Mouse (Mus musculus) macrophage (primary cell): ENCODE measurements around the gene Spin1. TPM values are rescaled to one million over a fixed set of nuclear protein-coding genes. Genes with fewer than 3 reads are reported as not detected.
"Not testable (repeated sequence)": the region's sequence is repeated elsewhere in the genome, so short reads cannot be mapped to it uniquely, and the experiment has no call there.

ENCODE experiments used
- H3K27ac ChIP-seq: fragments of 350-480 bp; formaldehyde crosslinking; 2 replicates; pipeline ENCODE4 v1.9.0; 2021
- H3K36me3 ChIP-seq: fragments of 350-480 bp; formaldehyde crosslinking; 2 replicates; pipeline ENCODE4 v1.9.0; 2021; ENCODE audit errors: inconsistent target
- H3K4me3 ChIP-seq: fragments of 350-480 bp; formaldehyde crosslinking; 2 replicates; pipeline ENCODE4 v1.9.0; 2021; ENCODE audit errors: inconsistent target
- H3K79me2 ChIP-seq: fragments of 350-480 bp; formaldehyde crosslinking; 2 replicates; pipeline ENCODE4 v1.9.0; 2021; ENCODE audit errors: inconsistent target
- WGBS: methylation state at CpG from one replicate; pipeline ENCODE4 v1.1.7; 2026; ENCODE audit warnings: inconsistent platforms; ENCODE audit not compliant: missing documents; 5-methylcytosine and 5-hydroxymethylcytosine counted together
- polyA plus RNA-seq: library from polyadenylated mRNA; stranded (reverse); fragments of 250-400 nt; gene quantifications from 3 replicates; pipeline ENCODE4 v1.2.4, GENCODE M21; 2018; ENCODE audit warnings: inconsistent platforms
- total RNA-seq, 78 experiments: library from RNA; depleted of rRNA; stranded (reverse); fragments of 250-400 nt; gene quantifications; 1 replicate in 9 of 78; 2 replicates in 24 of 78; 3 replicates in 43 of 78; 4 replicates in 2 of 78; pipeline ENCODE4 v1.2.4; 2018; ENCODE audit warnings: inconsistent platforms in 56 of 78

Gene Spin1
- total RNA-seq (2018; cell fraction: chromatin; rRNA removed), result 10 to 100 TPM in 10 of 26 experiments, 1 to 10 TPM in 16; 3.9 to 17.5 (median 9.3) TPM
- total RNA-seq (2018; cell fraction: cytosol; rRNA removed), result 10 to 100 TPM; 15.5 to 34.1 (median 21.4) TPM
- 10 to 100 TPM in 24 of 26 experiments, 1 to 10 TPM in 2; 8.1 to 28.9 (median 16.4) TPM for total RNA-seq (2018; cell fraction: nucleus; rRNA removed)
- 14.8 to 22.0 TPM (median 17.2 TPM) in 3 replicates for polyA plus RNA-seq

DNA sequence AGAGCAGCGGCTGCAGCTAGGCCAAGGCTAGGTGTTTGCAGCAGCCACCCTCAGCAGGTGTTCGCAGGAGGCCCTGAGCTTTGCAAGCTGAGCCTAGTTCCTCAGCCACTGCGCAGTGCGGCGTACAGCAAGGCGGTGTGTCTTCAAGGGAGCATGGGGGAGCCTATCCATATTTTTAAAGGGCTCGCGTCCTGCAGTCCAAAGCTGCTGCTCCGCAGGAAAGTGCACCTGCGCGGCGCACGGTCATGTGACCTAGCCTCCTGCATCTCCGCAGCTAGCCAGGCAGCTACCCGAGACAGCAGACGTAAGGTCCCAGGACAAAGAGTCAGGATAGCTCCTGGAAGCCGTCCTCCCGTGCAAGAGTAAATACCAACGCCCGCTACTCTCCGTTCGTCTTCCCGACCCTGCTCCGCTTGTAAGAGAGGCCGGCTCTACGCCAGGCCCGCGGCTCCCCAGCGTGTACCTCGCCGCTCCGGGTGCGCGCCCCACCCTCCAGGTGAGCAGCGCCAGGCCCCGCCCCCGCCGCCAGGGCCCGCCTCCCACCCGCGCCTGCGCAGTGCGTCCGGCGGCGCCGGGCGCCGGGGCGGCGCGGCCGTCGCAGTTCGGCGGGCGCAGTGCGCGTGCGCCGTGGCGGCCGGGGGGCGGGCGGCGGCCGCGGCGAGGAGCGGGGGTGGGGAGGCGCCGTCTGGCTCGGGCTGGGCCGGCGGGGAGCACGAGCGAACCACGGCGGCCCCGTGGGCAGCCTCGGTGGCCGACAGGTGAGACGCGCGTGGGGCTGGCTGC is at the start of gene Spin1:
Gene Spin1, plus strand, starts transcription at position 648 of the 783 bp plus-strand sequence.
- Histone ChIP-seq H3K79me2 (peaks cover 42% of the 10 kb centered on the region), H3K36me3 (no peaks in the 10 kb centered on the region), H3K4me3 (peak within 1 kb of the TSS; percentile 76), H3K27ac (0 out of 2 replicates have a peak within 1 kb of the TSS, but pooled peaks have one; percentile 21)
- WGBS, result under 1% methylated on average over 54 of the region's 85 CpGs

DNA sequence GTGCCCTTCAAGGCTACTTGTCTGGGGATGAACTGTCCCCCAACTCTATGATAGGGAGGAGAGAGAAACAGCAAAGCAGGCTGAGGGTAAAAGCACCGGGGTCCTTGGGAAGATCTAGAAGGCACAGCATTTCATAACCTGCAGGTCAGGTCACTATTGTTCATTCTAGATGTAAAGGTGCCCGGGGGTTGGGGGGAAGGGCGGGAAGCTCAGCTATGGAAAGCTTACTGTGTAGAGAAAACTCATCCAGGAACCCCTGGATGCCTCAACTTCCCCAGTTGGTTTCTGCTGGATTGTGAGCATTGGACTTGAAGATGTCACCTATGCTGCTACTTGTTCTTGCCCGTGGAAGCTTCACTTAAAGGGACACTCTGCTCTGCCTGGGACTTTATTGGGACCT is 49.7 kb upstream of the Spin1 start:
- no peak overlapping the region for H3K4me3 ChIP-seq
- H3K36me3 ChIP-seq, result no peaks in the 10 kb centered on the region
- WGBS, result 90% methylated on average over 2 of the region's 4 CpGs
- no peak overlapping the region for H3K27ac ChIP-seq
- no peaks in the 10 kb centered on the region for H3K79me2 ChIP-seq

DNA sequence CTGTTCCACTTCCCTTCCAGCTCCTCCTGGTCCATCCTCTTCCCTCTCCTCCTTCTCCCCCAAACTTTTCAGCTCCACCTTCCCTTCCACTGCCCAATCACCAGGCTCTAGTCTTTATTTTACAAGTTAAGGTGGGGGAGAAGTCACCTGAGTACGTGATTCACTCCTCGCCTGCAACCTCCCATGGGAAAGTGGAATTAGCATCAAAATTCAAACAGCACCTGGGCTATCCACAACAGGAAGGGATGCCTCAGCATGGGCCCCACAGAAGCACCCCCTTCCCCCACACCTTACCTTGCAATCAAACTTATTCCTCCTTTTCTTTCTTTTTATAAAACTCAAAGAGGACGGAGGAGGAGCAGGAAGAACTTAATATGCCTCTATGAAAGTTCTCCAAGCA is 48.3 kb upstream of the Spin1 start:
- H3K36me3 ChIP-seq, result no peaks in the 10 kb centered on the region
- no peak overlapping the region for H3K27ac ChIP-seq
- 75% methylated on average over 3 of the region's 3 CpGs for WGBS
- no peak overlapping the region for H3K4me3 ChIP-seq
- H3K79me2 ChIP-seq, result no peaks in the 10 kb centered on the region

DNA sequence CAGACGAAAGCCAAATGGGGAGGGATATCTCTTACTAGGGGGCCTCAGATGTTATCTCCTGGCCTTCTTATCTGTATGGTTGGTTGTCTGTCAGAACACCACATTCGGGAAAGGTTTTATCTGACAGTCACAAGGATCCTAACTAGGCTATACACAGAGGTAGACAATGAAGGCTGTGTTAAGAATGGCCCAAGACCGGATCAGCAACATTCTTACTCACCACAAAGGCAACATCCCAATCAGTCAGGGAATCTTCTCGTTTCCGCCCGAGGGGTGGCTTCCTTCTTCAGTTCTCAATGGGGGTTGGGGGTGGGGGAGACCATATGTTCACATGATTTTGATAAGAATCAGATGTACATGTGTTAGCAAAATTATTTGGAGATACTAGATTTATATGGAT is 37.7 kb upstream of the Spin1 start:
- 73% methylated on average over 6 of the region's 6 CpGs for WGBS

DNA sequence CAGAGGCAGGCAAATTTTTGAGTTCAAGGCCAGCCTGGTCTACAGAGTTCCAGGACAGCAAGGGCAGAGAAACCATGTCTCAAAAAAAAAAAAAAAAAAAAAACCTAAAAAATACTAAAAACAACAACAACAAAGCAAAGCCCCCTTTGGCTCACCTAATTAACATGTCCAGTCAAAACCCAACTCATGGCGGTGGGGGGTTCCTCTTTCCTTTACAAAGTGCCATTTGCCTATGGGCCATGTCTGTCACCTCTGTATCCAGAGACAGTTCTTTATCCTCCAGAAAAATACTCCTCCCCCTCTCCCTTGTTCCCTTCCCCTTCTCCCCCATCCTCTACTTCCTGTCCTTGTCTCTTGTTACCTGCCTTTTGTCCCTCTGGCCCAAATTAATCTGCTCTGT is 37.0 kb upstream of the Spin1 start:
- no peak overlapping the region for H3K27ac ChIP-seq
- no peaks in the 10 kb centered on the region for H3K79me2 ChIP-seq
- no peaks in the 10 kb centered on the region for H3K36me3 ChIP-seq
- H3K4me3 ChIP-seq, result no peak overlapping the region
- whole genome bisulfite sequencing, result 100% methylated on average over 1 of the region's 1 CpGs

More for the DNA sequence above, 37.7 kb upstream of the Spin1 start:
- Histone ChIP-seq H3K36me3 (no peaks in the 10 kb centered on the region), H3K79me2 (no peaks in the 10 kb centered on the region), H3K27ac (no peak overlapping the region), H3K4me3 (no peak overlapping the region)

DNA sequence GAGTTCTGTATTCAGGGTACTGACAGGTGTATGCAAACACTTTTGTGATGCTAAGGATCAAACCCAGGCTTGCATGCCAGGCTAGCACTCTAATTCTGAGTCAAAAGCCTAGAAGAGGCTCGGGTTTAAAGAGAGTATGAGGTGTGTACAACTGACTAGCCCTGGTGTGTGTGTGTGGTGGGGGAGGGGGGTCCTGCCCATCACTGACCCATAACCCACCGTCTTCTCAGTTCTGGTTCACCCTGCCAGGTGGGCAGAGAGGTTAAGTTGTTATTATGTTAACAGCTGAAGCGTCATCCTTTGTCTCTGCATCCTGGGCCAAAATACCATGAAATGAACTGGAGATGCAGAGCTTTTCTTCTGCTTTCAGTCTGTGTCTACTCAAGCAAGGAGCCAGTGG is 36.3 kb upstream of the Spin1 start:
- Histone ChIP-seq H3K4me3 (no peak overlapping the region), H3K79me2 (no peaks in the 10 kb centered on the region), H3K27ac (no peak overlapping the region), H3K36me3 (no peaks in the 10 kb centered on the region)
- whole genome bisulfite sequencing, result 89% methylated on average over 3 of the region's 3 CpGs

DNA sequence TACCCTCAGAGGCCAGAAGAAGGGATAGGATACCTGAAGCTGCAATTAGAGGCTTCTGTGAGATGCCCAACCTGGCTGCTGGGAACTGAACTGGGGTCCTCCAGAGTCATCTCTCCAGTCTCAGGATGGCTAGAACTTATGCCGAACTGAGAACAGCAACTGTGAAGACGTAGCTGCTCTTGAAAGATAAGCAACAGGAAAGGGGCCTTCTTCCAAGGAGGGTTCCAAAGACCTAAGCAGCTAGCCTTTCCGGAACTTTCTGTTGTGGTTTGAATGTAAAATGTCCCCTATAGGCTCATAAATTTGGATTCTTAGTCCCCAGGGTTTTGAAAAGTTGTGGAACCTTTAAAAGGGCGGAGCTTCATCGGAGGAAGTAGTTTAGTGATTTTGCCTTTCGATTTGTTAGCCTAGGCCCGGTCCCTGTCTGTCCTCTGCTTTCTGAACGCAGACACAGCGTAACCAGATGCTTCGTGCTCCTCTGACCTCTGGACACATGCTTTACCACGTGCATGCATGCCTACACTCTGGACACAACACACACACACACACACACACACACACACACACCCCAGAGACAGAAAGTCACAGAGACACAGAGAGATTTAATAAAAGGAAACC is 29.5 kb upstream of the Spin1 start:
- peak overlapping the region; percentile 64 for H3K27ac ChIP-seq
- 37% methylated on average over 11 of the region's 11 CpGs for WGBS
- no peaks in the 10 kb centered on the region for H3K79me2 ChIP-seq
- peak overlapping the region; percentile 9; the same call in 1 of the 2 replicates for H3K4me3 ChIP-seq
- no peaks in the 10 kb centered on the region for H3K36me3 ChIP-seq

DNA sequence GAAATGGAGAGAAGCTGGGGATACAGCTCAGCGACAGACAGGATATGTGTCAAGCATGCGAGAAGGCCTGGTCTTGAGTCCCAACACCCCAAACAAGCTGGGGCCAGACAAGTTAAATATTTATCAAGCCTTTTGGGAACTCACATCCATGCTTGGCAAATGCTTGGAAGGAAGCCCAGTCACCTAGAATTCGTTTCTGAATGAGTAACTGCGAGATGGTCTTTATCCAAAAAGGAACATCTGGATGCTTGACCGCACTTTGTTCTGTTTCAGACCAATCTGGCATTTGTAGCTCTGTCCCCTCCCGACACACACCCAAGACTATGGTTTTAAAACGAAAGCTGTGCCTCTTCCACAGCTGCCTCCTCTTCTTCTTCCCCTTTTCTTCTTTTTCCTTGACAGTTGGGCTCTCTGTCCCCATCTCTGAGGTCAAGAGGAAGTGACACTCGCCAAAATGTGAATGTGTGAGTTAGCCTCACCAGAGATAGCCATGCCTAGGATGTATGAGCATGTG is 28.9 kb upstream of the Spin1 start:
- Histone ChIP-seq H3K27ac (peak overlapping the region; percentile 64), H3K36me3 (no peaks in the 10 kb centered on the region), H3K4me3 (peak overlapping the region; percentile 9; the same call in 1 of the 2 replicates), H3K79me2 (no peaks in the 10 kb centered on the region)
- 9% methylated on average over 8 of the region's 8 CpGs for WGBS

DNA sequence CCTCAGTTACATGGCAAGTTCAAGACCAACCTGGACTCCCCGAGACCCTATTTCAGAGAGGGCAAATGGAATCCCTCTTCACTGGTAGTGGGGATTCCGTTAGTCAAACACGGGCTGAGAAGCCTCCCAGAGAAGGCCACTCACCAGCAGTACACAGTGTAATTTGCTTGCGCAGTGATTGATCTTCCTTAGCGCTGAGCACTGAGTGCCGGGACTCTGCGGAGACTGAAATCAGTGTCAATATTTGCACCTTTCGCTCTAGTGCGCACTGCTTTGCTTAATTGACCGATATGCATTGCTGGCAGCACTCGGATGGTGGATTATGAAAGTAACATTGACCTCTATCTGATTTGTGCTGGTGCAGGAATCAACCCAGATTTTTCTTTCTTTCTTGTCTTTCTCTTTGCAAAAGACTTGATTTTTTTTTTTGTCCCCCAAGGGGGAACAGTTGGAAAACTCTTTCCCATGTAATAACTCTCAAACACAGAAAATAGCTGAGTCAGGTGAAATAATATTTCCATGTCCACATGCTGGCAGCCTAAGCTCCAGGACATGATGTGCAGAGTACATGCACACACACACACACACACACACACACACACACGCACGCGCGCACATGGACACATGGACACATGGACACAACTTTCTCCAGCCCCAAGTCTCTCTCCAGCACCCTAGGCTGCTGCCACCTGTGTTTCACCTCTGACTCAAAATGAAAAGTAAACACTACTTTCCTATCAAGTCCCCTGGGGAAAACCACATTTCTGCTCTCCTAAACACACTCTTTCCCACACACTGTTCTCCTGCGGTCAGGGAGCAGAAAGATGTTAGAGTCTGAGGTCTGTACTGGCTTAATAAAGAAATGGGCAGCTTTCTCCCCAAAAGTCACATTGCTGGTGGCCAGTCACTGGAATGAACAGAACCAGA is 27.5 kb upstream of the Spin1 start:
- 94% methylated on average over 16 of the region's 16 CpGs for WGBS
- no peak overlapping the region for H3K27ac ChIP-seq
- H3K4me3 ChIP-seq, result no peak overlapping the region
- H3K79me2 ChIP-seq, result no peaks in the 10 kb centered on the region
- H3K36me3 ChIP-seq, result no peaks in the 10 kb centered on the region

DNA sequence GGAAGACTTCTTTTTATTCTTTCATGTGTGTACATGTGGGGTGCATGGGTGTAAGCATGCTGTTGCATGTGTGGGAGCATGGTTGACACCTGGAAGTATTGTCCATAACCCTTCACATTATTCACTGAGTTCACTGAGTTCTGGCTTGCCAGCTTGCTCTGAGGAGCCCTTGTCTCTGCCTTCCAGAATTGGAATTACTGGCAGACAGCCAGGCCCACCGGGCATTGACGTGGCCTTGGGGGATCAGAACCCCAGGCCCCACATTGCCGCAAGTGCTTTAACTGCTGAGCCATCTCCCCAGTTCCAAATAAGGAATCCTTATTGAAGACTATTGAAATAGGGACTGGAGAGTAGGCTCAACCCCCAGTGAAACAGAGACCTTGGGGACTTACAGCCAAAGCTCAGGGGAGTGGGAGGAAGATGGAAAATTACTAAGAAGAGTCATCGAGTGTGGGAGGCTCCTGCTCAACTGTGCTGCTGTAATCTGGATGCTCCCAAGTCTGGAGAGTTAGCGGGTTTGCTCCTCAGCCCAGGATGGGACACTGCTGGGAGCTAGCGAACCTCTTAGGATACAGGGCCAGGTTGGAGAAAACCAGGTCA is 26.5 kb upstream of the Spin1 start:
- Histone ChIP-seq H3K79me2 (no peaks in the 10 kb centered on the region), H3K4me3 (no peak overlapping the region), H3K36me3 (no peaks in the 10 kb centered on the region), H3K27ac (no peak overlapping the region)
- 97% methylated on average over 6 of the region's 6 CpGs for WGBS

DNA sequence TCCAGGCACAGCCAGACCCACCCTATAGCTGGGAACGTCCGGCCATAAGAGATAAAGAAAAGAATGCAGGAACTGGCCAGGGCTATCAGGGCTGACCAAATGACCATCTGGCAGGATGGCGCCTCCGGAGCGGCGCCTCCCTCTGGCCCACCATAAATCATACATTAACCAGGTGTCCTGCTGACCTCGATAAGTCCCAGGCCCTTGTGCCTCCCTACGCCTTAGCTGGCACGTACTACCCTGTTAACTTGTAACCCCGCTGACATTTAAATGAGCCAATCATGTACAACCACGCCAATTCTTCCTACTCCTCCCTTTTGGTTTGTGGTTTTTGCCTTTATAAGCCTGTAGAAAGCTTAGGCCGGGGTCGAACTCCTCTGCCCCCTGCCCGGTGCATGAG is 24.5 kb upstream of the Spin1 start:
- H3K36me3 ChIP-seq, H3K4me3 ChIP-seq, H3K27ac ChIP-seq, H3K79me2 ChIP-seq: not testable (repeated sequence)
- 92% methylated on average over 14 of the region's 14 CpGs for WGBS

DNA sequence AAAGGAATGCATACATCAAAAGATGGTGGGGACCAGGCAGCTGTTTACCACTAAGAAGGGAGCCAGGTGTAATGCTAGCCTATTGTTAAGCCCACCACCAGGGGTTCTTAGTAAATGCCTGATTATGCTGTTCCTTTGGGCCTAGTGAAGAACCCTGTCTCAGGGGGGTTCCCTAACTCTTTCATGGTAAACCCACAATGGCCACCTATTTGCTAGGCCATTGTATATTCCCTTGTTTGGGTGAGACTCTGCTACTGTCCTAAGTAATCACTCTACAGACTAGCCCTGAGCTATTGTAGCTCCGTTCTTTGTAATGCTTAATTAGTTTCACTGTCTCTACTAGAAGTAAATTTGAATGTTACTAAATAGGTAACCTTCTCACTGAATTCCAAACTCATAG is 22.1 kb upstream of the Spin1 start:
- H3K79me2 ChIP-seq, H3K36me3 ChIP-seq, H3K27ac ChIP-seq, H3K4me3 ChIP-seq: not testable (repeated sequence)
- WGBS, result 88% methylated on average over 1 of the region's 1 CpGs

DNA sequence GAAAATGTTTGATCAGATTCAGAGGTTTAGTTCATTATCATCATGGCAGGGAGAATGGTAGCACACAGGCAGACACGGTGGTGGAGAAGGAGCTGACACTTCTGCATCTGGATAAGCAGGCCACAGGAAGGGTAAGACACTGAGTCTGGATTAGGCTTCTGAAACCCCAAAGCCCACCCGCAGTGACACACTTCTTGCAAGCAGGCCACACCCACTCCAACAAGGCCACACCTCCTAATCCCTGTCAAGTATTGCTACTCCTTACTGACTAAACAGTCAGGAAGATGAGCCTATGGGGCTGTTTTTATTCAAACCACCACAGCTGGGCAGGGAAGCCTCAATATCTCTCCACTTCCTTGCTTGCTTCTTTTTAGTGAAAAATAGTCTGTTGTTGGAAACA is 19.9 kb upstream of the Spin1 start:
- Histone ChIP-seq H3K79me2 (no peaks in the 10 kb centered on the region), H3K4me3 (no peak overlapping the region), H3K36me3 (no peaks in the 10 kb centered on the region), H3K27ac (no peak overlapping the region)
- WGBS, result 93% methylated on average over 2 of the region's 2 CpGs

DNA sequence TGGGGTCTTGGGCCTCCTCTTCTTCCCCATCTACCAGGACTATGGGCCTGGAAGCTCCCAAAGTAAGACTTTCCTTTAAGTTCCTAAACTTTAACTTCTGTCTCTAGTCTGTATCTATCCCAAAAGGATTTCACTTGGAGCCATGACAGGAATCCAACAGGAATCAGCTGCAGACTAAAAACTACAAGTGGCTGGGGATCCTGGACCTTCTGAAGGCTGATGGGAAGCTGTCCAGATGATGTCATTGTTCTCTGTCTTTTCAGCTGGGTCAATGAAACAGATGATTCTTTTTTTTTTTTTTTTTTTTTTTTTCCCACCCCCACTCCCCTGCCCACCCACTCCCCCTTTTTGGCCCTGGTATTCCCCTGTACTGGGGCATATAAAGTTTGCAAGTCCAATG is 16.4 kb upstream of the Spin1 start:
- no peak overlapping the region for H3K27ac ChIP-seq
- no peak overlapping the region for H3K4me3 ChIP-seq
- H3K36me3 ChIP-seq, result no peaks in the 10 kb centered on the region

More for the DNA sequence above, 16.4 kb upstream of the Spin1 start:
- H3K79me2 ChIP-seq, result no peaks in the 10 kb centered on the region
